Mouse (Mus musculus) lung, embryonic 14.5 days (tissue): ENCODE measurements around the gene Il1r1. TPM values are rescaled to one million over a fixed set of nuclear protein-coding genes. Genes with fewer than 3 reads are reported as not detected.

Experiments
- ATAC-seq: fragments of 200-750 bp; cut with Nextera tagmentation; 2 replicates; pipeline ENCODE4 v1.8.0; 2017; ENCODE audit warnings: mild to moderate bottlenecking, moderate TSS enrichment, moderate library complexity; ENCODE audit not compliant: insufficient read depth
- DNase-seq: peaks from one replicate; pipeline ENCODE4 v3.0.0-alpha.2; 2015
- H3K27ac ChIP-seq: fragments of 300-500 bp; sonication (generic); 2 replicates; pipeline ENCODE4 v1.5.1; 2014; ENCODE audit warnings: low read depth, mild to moderate bottlenecking, moderate library complexity
- H3K27me3 ChIP-seq: fragments of 300-500 bp; sonication (generic); 2 replicates; pipeline ENCODE4 v1.6.1; 2014; ENCODE audit warnings: low read length, control low read depth; ENCODE audit not compliant: insufficient read depth
- H3K36me3 ChIP-seq: fragments of 300-500 bp; sonication (generic); 2 replicates; pipeline ENCODE4 v1.6.1; 2014; ENCODE audit warnings: control low read depth; ENCODE audit not compliant: insufficient read depth
- H3K4me1 ChIP-seq: fragments of 300-500 bp; sonication (generic); 2 replicates; pipeline ENCODE4 v1.6.1; 2014; ENCODE audit warnings: antibody characterized with exemption, control low read depth; ENCODE audit not compliant: insufficient read depth
- H3K4me2 ChIP-seq: fragments of 300-500 bp; sonication (generic); 2 replicates; pipeline ENCODE4 v1.6.1; 2014; ENCODE audit warnings: mild to moderate bottlenecking
- H3K4me3 ChIP-seq: fragments of 300-500 bp; sonication (generic); 2 replicates; pipeline ENCODE4 v1.5.1; 2014; ENCODE audit warnings: low read depth, low read length
- H3K9ac ChIP-seq: fragments of 300-500 bp; sonication (generic); 2 replicates; pipeline ENCODE4 v1.6.1; 2014
- H3K9me3 ChIP-seq: fragments of 300-500 bp; sonication (generic); 2 replicates; pipeline ENCODE4 v1.6.1; 2016; ENCODE audit warnings: low read depth, low read length, control low read depth
- CTCF ChIP-seq: IDR thresholded peaks from 2 replicates; pipeline ENCODE4 v1.5.1; 2016; ENCODE audit warnings: antibody characterized with exemption, low read depth
- WGBS: fragments of 180-500 bp; shearing (Covaris S2); extraction: QIAGEN DNeasy Blood & Tissue Kit; methylation state at CpG from one replicate; pipeline ENCODE4 v1.1.7; 2014; 5-methylcytosine and 5-hydroxymethylcytosine counted together
- polyA plus RNA-seq: library from polyadenylated mRNA; unstranded; fragments of >200 nt; fragmentation: Nextera tagmentation; extraction: Ambion mirVana; gene quantifications from 2 replicates; pipeline ENCODE4 v1.2.1, GENCODE M21; 2014

Il1r1 gene
- polyA plus RNA-seq, 1 experiment from 2014 or later = 9.5 TPM

- Histone ChIP-seq H3K4me3 (no peak overlapping the region), H3K9ac (no peak overlapping the region), H3K4me2 (no peak overlapping the region), H3K36me3 (peaks cover 5% of the 10 kb centered on the region; the same call in 1 of the 2 replicates), H3K27ac (no peak overlapping the region), H3K9me3 (no peaks in the 10 kb centered on the region), H3K27me3 (no peaks in the 10 kb centered on the region), H3K4me1 (peaks cover 5% of the 10 kb centered on the region)
- 68% methylated on average over 2 of the region's 2 CpGs for WGBS
- DNase-seq (no peak), ATAC-seq (peak; percentile 31; the same call in 1 of the 2 replicates)
- no peak for TF ChIP-seq CTCF
Observed at GRCm38 (mm10) chr1:40358351-40358750, 133.5 kb downstream of the Il1r1 start.

- peaks cover 5% of the 10 kb centered on the region; the same call in 1 of the 2 replicates for H3K36me3 ChIP-seq
- H3K9me3 ChIP-seq = no peaks in the 10 kb centered on the region
- WGBS = 51% methylated on average over 4 of the region's 4 CpGs
- H3K4me3 ChIP-seq = no peak overlapping the region
- peaks cover 5% of the 10 kb centered on the region for H3K4me1 ChIP-seq
- no peak overlapping the region for H3K9ac ChIP-seq
- no peaks in the 10 kb centered on the region for H3K27me3 ChIP-seq
- TF ChIP-seq CTCF = no peak
- DNase-seq = peak; percentile 55
- no peak overlapping the region for H3K4me2 ChIP-seq
- ATAC-seq = peak; percentile 54
- H3K27ac ChIP-seq = no peak overlapping the region
Observed at GRCm38 (mm10) chr1:40358771-40359181, 133.9 kb downstream of the Il1r1 start.

- no peaks in the 10 kb centered on the region for H3K27me3 ChIP-seq
- 42% methylated on average over 2 of the region's 2 CpGs for WGBS
- H3K4me3 ChIP-seq = no peak overlapping the region
- peaks cover 5% of the 10 kb centered on the region for H3K4me1 ChIP-seq
- DNase-seq = no peak
- H3K4me2 ChIP-seq = no peak overlapping the region
- H3K36me3 ChIP-seq = no peaks in the 10 kb centered on the region
- H3K9ac ChIP-seq = no peak overlapping the region
- TF ChIP-seq CTCF = no peak
- no peaks in the 10 kb centered on the region for H3K9me3 ChIP-seq
- no peak for ATAC-seq
- H3K27ac ChIP-seq = no peak overlapping the region
Observed at GRCm38 (mm10) chr1:40359731-40360130, 134.9 kb downstream of the Il1r1 start.

GRCm38 (mm10) chr1:40360969-40361368 is 136.1 kb downstream of the Il1r1 start:
- ATAC-seq = no peak
- no peak overlapping the region for H3K27ac ChIP-seq
- WGBS = 68% methylated on average over 7 of the region's 7 CpGs

GRCm38 (mm10) chr1:40361596-40361995 is 136.7 kb downstream of the Il1r1 start:
- Histone ChIP-seq H3K4me2 (no peak overlapping the region), H3K27ac (no peak overlapping the region), H3K4me3 (no peak overlapping the region), H3K36me3 (no peaks in the 10 kb centered on the region), H3K9me3 (no peaks in the 10 kb centered on the region), H3K9ac (no peak overlapping the region), H3K4me1 (no peaks in the 10 kb centered on the region), H3K27me3 (no peaks in the 10 kb centered on the region)
- WGBS = 45% methylated on average over 1 of the region's 1 CpGs
- DNase-seq = no peak
- TF ChIP-seq CTCF = no peak
- ATAC-seq = no peak

More at GRCm38 (mm10) chr1:40360969-40361368, 136.1 kb downstream of the Il1r1 start:
- no peak for TF ChIP-seq CTCF
- no peak overlapping the region for H3K4me2 ChIP-seq
- DNase-seq = no peak
- H3K27me3 ChIP-seq = no peaks in the 10 kb centered on the region
- H3K9ac ChIP-seq = no peak overlapping the region
- H3K4me1 ChIP-seq = peaks cover under 1% of the 10 kb centered on the region; the same call in 1 of the 2 replicates
- H3K36me3 ChIP-seq = no peaks in the 10 kb centered on the region
- no peaks in the 10 kb centered on the region for H3K9me3 ChIP-seq
- H3K4me3 ChIP-seq = no peak overlapping the region

GRCm38 (mm10) chr1:40362784-40363183 is 137.9 kb downstream of the Il1r1 start:
- Histone ChIP-seq H3K4me3 (no peak overlapping the region), H3K4me2 (no peak overlapping the region), H3K27ac (no peak overlapping the region), H3K27me3 (no peaks in the 10 kb centered on the region), H3K36me3 (no peaks in the 10 kb centered on the region), H3K9ac (no peak overlapping the region), H3K4me1 (no peaks in the 10 kb centered on the region), H3K9me3 (no peaks in the 10 kb centered on the region)
- WGBS = 64% methylated on average over 11 of the region's 11 CpGs
- no peak for ATAC-seq
- no peak for DNase-seq
- TF ChIP-seq CTCF = no peak

Other genes with a start within 250 kb of the Il1r1 start
- gene Il1r2, start 151.0 kb upstream of the Il1r1 start, polyA plus RNA-seq = 0.47 and 0.80 TPM in 2 replicates
- 7.7 and 7.9 TPM in 2 replicates for gene Il1rl2, start 99.5 kb downstream of the Il1r1 start, polyA plus RNA-seq
- gene Il1rl1, start 204.5 kb downstream of the Il1r1 start, polyA plus RNA-seq = 0.69 and 1.0 TPM in 2 replicates
- 0.50 and 0.76 TPM in 2 replicates for gene Il18r1, start 240.5 kb downstream of the Il1r1 start, polyA plus RNA-seq